Mouse (Mus musculus): ENCODE results near the gene H2al1i. TPM values are rescaled to one million over a fixed set of nuclear protein-coding genes. Genes with fewer than 3 reads are reported as not detected.
A peak's percentile ranks its signal among the peaks of the same experiment; 100 is the strongest.

H2al1i gene
- polyA plus RNA-seq, 1 experiment, result not detected

DNA sequence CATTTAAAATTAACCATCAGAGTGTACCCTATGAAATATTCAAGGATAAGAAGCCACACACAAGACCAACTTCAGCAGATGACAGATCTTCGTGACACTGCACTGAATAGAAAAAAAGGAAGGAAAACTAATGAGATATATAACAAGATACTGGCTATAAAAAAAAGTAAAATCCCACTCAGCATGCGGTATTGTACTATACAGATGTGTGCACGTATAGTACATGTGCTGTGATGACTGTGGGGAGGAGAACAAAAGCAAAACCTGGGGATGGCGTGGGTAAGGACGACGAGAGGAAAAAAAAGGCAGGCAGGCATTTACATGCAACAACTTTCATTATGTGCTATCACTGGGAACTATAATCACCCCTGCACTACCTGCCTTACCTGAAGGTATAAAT, 36.4 kb downstream of the H2al1i start:
- Histone ChIP-seq H3K27me3 (ENCODE audit: control insufficient read depth, insufficient read depth, insufficient read length) (no peaks in the 10 kb centered on the region), H3K36me3 (ENCODE audit: control insufficient read depth, insufficient read depth) (no peaks in the 10 kb centered on the region), H3ac (ENCODE audit: control insufficient read depth, insufficient read length, low read depth) (no peak overlapping the region), H3K4me3 (ENCODE audit: insufficient read depth, poor library complexity, severe bottlenecking) (no peak overlapping the region), H3K79me2 (ENCODE audit: control insufficient read depth, insufficient read depth) (no peaks in the 10 kb centered on the region), H3K79me3 (ENCODE audit: low read depth) (no peaks in the 10 kb centered on the region)
- TF ChIP-seq MYOD1 (IDR thresholded peaks at IDR 0.05; ENCODE audit: control insufficient read depth, insufficient read length, low read depth) (no peak), CEBPB (IDR thresholded peaks at IDR 0.05; ENCODE audit: low read depth) (no peak), USF1 (IDR thresholded peaks at IDR 0.05; ENCODE audit: low read depth) (no peak)

DNA sequence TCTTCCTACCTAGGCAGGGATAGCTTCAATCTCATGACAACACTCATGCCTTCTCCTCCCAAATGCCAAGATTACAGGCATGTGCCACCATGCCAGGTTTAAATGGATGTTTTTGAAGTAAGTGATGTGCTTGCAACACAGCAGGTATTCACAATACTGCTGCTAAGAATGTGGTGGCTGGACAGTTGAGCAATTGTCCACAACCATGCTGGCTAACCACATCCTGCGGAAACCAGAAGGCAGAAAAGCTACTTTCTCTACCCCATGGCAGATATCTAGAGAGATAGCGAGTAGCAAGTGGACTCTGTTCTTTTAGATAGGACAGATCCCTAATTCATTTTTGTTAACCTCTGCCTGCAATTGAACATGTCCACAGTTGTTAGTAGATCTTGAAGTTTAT, 36.8 kb downstream of the H2al1i start:
- Histone ChIP-seq H3K79me3 (ENCODE audit: low read depth) (no peaks in the 10 kb centered on the region), H3K79me2 (ENCODE audit: control insufficient read depth, insufficient read depth) (no peaks in the 10 kb centered on the region), H3K36me3 (ENCODE audit: control insufficient read depth, insufficient read depth) (no peaks in the 10 kb centered on the region), H3K27me3 (ENCODE audit: control insufficient read depth, insufficient read depth, insufficient read length) (no peaks in the 10 kb centered on the region), H3K4me3 (ENCODE audit: insufficient read depth, poor library complexity, severe bottlenecking) (no peak overlapping the region), H3ac (ENCODE audit: control insufficient read depth, insufficient read length, low read depth) (no peak overlapping the region)
- TF ChIP-seq FOSL1 (IDR thresholded peaks at IDR 0.05; ENCODE audit: insufficient read depth, low read length, poor library complexity, severe bottlenecking) (no peak), MYOD1 (IDR thresholded peaks at IDR 0.05; ENCODE audit: control insufficient read depth, insufficient read length, low read depth) (no peak), USF1 (IDR thresholded peaks at IDR 0.05; ENCODE audit: low read depth) (no peak), CEBPB (IDR thresholded peaks at IDR 0.05; ENCODE audit: low read depth) (peak; percentile 14), CTCF (IDR thresholded peaks at IDR 0.05; ENCODE audit: control insufficient read depth, insufficient read depth, insufficient read length) (no peak), MAX (IDR thresholded peaks at IDR 0.05) (no peak)

DNA sequence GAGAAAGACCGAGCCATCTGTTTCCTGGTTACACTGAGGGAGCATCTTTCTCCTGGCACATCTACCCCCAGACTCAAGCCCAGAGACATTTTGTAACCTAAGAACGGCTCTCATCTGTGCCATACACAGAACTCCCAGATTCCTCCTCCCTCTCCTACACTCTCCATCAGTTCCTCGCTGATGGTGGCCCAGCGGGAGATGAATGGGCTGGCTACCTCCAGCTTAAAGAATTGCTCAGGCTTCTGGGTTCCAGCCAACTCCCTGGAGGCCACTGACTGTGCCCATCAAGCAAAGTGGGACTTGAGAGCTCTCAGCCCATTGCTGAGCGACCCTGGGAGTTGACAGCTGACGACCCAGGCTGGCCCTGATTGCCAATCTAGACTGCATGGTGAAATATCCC, 39.4 kb downstream of the H2al1i start:
- no peak overlapping the region for H3K4me3 ChIP-seq (ENCODE audit: insufficient read depth, poor library complexity, severe bottlenecking)
- no peak overlapping the region for H3ac ChIP-seq (ENCODE audit: control insufficient read depth, insufficient read length, low read depth)
- TF ChIP-seq FOSL1 (IDR thresholded peaks at IDR 0.05; ENCODE audit: insufficient read depth, low read length, poor library complexity, severe bottlenecking) (no peak), CEBPB (IDR thresholded peaks at IDR 0.05; ENCODE audit: low read depth) (no peak), MYOD1 (IDR thresholded peaks at IDR 0.05; ENCODE audit: control insufficient read depth, insufficient read length, low read depth) (no peak), CTCF (IDR thresholded peaks at IDR 0.05; ENCODE audit: control insufficient read depth, insufficient read depth, insufficient read length) (no peak), MYOG (IDR thresholded peaks at IDR 0.05; ENCODE audit: control insufficient read depth, extremely low read depth, insufficient read length) (no peak), USF1 (IDR thresholded peaks at IDR 0.05; ENCODE audit: low read depth) (no peak), MAX (IDR thresholded peaks at IDR 0.05) (no peak)
- H3K79me3 ChIP-seq (ENCODE audit: low read depth), result no peaks in the 10 kb centered on the region
- no peaks in the 10 kb centered on the region for H3K79me2 ChIP-seq (ENCODE audit: control insufficient read depth, insufficient read depth)
- H3K36me3 ChIP-seq (ENCODE audit: control insufficient read depth, insufficient read depth), result no peaks in the 10 kb centered on the region
- no peaks in the 10 kb centered on the region for H3K27me3 ChIP-seq (ENCODE audit: control insufficient read depth, insufficient read depth, insufficient read length)

DNA sequence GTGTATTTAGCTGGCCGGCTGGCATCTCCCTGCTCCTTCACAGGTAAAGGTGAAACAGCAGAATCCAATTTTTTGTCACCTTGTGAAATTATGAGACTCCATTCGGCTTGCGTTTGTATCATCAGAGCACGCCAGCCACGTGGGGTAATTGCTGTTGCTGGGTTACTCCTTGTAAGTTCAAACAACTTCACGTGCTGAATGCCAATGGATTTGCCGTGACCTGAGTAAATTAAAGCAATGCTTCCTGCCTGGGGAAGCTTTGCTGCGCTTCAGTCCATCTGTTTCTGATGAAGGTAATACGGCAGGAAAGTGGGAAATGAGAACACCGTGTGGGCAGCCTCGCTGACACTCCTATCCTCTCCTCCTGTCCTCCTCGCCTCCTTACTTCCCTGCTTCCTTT, 40.7 kb downstream of the H2al1i start:
- no peak for TF ChIP-seq CEBPB (IDR thresholded peaks at IDR 0.05; ENCODE audit: low read depth)
- no peak for TF ChIP-seq MAX (IDR thresholded peaks at IDR 0.05)
- no peak for TF ChIP-seq USF1 (IDR thresholded peaks at IDR 0.05; ENCODE audit: low read depth)
- no peak for TF ChIP-seq FOSL1 (IDR thresholded peaks at IDR 0.05; ENCODE audit: insufficient read depth, low read length, poor library complexity, severe bottlenecking)
- TF ChIP-seq MYOD1 (IDR thresholded peaks at IDR 0.05; ENCODE audit: control insufficient read depth, insufficient read length, low read depth), result no peak
- TF ChIP-seq CTCF (IDR thresholded peaks at IDR 0.05; ENCODE audit: control insufficient read depth, insufficient read depth, insufficient read length), result no peak
- no peak for TF ChIP-seq MYOG (IDR thresholded peaks at IDR 0.05; ENCODE audit: control insufficient read depth, extremely low read depth, insufficient read length)
- Histone ChIP-seq H3K27me3 (ENCODE audit: control insufficient read depth, insufficient read depth, insufficient read length) (no peaks in the 10 kb centered on the region), H3ac (ENCODE audit: control insufficient read depth, insufficient read length, low read depth) (no peak overlapping the region)

More for the DNA sequence above, 40.7 kb downstream of the H2al1i start:
- Histone ChIP-seq H3K79me3 (ENCODE audit: low read depth) (no peaks in the 10 kb centered on the region), H3K79me2 (ENCODE audit: control insufficient read depth, insufficient read depth) (no peaks in the 10 kb centered on the region), H3K4me3 (ENCODE audit: insufficient read depth, poor library complexity, severe bottlenecking) (no peak overlapping the region), H3K36me3 (ENCODE audit: control insufficient read depth, insufficient read depth) (no peaks in the 10 kb centered on the region)

Other genes starting within 250 kb of the H2al1i start
- gene H2al1a, start 25.4 kb upstream of the H2al1i start, polyA plus RNA-seq (2012; fragmentation: generic; extraction: Trizol), result not detected
- gene H2al1b, start 22.2 kb upstream of the H2al1i start, polyA plus RNA-seq (2012; fragmentation: generic; extraction: Trizol), result not detected
- not detected for gene H2al1c, start 19.0 kb upstream of the H2al1i start, polyA plus RNA-seq (2012; fragmentation: generic; extraction: Trizol)
- gene H2al1d, start 15.8 kb upstream of the H2al1i start, polyA plus RNA-seq (2012; fragmentation: generic; extraction: Trizol), result not detected
- gene H2al1e, start 12.7 kb upstream of the H2al1i start, polyA plus RNA-seq (2012; fragmentation: generic; extraction: Trizol), result not detected
- not detected for gene H2al1f, start 9.5 kb upstream of the H2al1i start, polyA plus RNA-seq (2012; fragmentation: generic; extraction: Trizol)
- not detected for gene H2al1g, start 6.4 kb upstream of the H2al1i start, polyA plus RNA-seq (2012; fragmentation: generic; extraction: Trizol)
- not detected for gene H2al1h, start 3.2 kb upstream of the H2al1i start, polyA plus RNA-seq (2012; fragmentation: generic; extraction: Trizol)
- gene H2al1j, start 3.2 kb downstream of the H2al1i start, polyA plus RNA-seq (2012; fragmentation: generic; extraction: Trizol), result not detected